ENCODE assay signal across 17 mouse cellular contexts in genomic region chr5:53329591-53329990, GRCm38 (mm10).
A peak's percentile ranks its signal among the peaks of the same experiment; 100 is the strongest.
DNase-seq lines count a peak whose midpoint lies in the region; TF ChIP-seq lines count a peak whose summit lies in the region.
"Had no signal": no experiment of that assay in that cellular context is flagged by ENCODE, and none has a peak within 500 bp of the region (broad histone marks: within the 10 kb centered on the region; RNA-seq: fewer than 3 reads in every experiment).

No protein-coding gene starts in this region.

- H3K27me3 ChIP-seq in cerebellum, adult 2 months (ENCODE audit: control insufficient read depth, insufficient read depth, low read length): no peaks in the 10 kb centered on the region
- H3K27me3 ChIP-seq: forebrain, embryonic 12.5 days had no signal

- no peak for TF ChIP-seq POLR2A in cerebellum, adult 2 months (IDR thresholded peaks at IDR 0.05; ENCODE audit: borderline replicate concordance, insufficient read depth, low read length)

- no peak overlapping the region for H3K4me3 ChIP-seq in cerebellum, adult 2 months (replicated peaks; ENCODE audit: insufficient read depth, low read depth, low read length)
- H3K4me3 ChIP-seq: embryonic facial prominence, embryonic 13.5 days; embryonic facial prominence, embryonic 15.5 days; erythroblast, embryonic 14.5 days; forebrain, embryonic 10.5 days; forebrain, embryonic 12.5 days had no signal

- TF ChIP-seq CTCF in cerebellum, adult 2 months (IDR thresholded peaks at IDR 0.05; ENCODE audit: borderline replicate concordance, insufficient read depth, low read depth, low read length): no peak

- WGBS in cerebellum, adult 2 months: 65% methylated on average over 2 of the region's 2 CpGs

- no peaks in the 10 kb centered on the region for H3K4me1 ChIP-seq in cerebellum, adult 2 months (ENCODE audit: control insufficient read depth, insufficient read depth, low read length)

- peak; percentile 37 to 48 for DNase-seq in cerebellum, postnatal 14 days
- DNase-seq in cerebellum, adult 2 months: no peak
- DNase-seq in heart, adult 11 months: peak; percentile 72
- DNase-seq in heart, adult 8-10 months (ENCODE audit: low spot score): no peak
- DNase-seq: adrenal gland, adult 2 months; adrenal gland, postnatal 10 days; adrenal gland, postnatal 25 days; cerebellum, adult 11 months; cerebellum, adult 8-10 months; cerebellum, adult 9-11 months; cerebellum, postnatal 36 days; embryo, embryonic 11 days had no signal

- no peak overlapping the region for H3K27ac ChIP-seq in cerebellum, adult 2 months (ENCODE audit: insufficient read depth, low read length)
- H3K27ac ChIP-seq: embryonic facial prominence, embryonic 13.5 days; embryonic facial prominence, embryonic 15.5 days; forebrain, embryonic 10.5 days; forebrain, embryonic 12.5 days had no signal

Comparison
In these comparisons a context has a peak if more than half of its experiments do, and no peak if none do; other contexts are left out.
1. DNase-seq: peak in cerebellum, postnatal 14 days (2 of 2) and heart, adult 11 months (single experiment); none in cerebellum, adult 2 months (0 of 2) and heart, adult 8-10 months (single experiment).